Mouse (Mus musculus) c-Kit-positive CD71-positive TER-119-positive erythroid progenitor cells, embryonic 14.5 days (primary cell): Measurements from ENCODE around the gene Cradd.

Experiments used
- DNase-seq: peaks from one replicate; pipeline ENCODE4 v3.0.0-alpha.2; 2013; ENCODE audit warnings: low spot score

The Cradd gene

DNA sequence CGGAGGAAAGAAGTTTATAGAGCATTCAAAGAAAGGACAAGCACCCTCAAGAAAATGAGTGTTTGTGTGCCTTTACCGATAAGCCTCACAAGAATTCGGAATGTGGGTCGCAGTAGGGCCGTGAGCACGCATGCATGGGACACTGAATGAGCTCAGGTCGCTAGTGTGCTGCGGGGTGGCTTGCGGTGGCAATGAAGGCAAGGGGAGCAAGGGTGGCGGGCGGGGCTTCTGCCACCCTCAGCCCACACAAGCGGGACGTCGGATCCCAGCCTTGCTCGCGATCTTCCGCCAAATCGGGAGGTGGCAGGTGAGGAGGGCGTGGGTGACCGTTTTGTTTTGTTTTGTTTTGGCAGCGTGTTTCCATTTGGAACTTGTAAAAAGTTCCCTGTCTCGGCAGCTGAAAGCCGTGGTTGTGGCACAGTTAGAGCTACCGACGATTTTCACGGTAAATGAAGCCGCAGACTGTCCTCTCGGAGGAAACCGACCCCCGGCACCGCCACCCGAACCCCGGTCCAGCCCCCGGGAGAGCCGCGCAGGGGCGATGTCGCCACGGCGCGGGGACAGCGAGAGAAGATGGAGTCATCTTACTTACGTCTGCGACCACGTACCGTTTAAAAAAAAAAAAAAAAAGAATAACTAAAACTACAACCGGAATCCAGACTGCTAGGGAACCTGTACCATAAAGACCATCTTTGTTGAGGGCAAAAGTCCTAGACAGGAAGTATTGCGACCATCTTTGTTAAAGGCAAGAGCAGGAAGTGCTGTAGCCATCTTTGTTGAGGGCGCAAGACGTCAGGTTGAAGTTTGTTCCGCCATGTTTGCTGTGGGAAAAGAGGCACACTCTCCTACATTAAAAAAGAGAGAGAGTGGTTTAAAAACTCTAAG is at the start of gene Cradd:
Cradd (minus strand) TSS at position 741 of the 885 bp plus-strand sequence.
- DNase-seq: peak; percentile 87

DNA sequence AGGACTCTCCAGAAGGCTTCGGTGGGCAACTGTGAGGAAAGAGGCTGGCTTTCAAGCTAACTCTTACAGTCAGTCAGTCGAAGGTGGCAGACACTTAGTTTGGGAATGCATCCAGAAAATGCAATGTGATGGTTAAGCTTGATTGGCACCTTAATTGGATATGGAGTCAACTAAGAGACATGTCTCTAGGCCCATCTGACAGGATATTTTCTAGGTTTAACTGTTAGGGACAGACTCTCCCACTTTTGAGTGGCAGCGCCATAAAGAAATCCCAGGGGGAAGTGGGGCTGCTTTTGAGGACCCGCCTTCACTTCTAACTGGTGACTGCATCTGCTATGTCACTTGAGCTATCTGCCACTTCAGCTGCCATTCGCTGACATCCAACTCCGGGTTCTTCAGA is 49.4 kb upstream of the Cradd start:
- no peak for DNase-seq

GRCm38 (mm10) chr10:95371942-95372341 is 48.0 kb upstream of the Cradd start:
- DNase-seq: no peak

DNA sequence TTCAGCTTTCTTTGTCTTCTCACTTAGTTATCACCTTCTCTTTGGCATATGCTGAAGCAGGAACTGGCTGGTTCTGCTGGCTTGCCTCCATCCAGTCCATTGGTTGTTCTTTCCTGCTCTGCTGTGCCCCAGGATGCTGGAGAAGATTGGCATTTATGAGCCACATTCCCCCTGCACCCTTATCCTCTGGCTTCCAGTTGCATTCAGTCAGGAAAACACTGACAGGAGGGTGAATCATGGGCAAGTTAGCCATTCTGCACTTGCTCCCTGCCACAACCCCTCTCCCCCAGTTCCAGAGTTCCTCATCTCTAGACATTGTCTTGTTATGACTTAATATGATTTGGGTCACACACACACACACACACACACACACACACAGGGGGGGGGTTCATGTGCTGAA is 45.3 kb upstream of the Cradd start:
- no peak for DNase-seq

GRCm38 (mm10) chr10:95368151-95368550 is 44.2 kb upstream of the Cradd start:
- no peak for DNase-seq

DNA sequence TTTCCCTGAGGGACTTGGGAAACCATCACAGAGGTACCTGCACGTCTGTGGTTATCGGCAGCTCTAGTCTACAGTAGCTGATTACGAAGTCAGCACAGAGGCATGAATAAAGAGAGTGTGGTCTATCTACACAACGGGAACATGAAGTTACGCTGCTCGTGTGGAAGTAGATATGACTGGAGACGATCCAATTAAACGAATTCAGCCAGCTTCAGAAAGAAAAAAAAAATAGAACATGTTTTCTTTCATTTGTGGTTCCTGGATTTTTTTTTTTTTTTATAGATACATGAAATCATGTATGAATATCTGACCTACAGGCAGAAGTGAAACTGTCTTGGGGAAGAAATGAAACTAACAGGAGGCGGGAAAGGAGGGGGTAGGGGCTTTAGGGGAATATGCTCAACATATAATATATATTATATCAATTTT is 43.7 kb upstream of the Cradd start:
- no peak for DNase-seq

- no peak for DNase-seq
Observed at GRCm38 (mm10) chr10:95367241-95367640, 43.3 kb upstream of the Cradd start.

- no peak for DNase-seq
Observed at GRCm38 (mm10) chr10:95362326-95362725, 38.4 kb upstream of the Cradd start.

- no peak for DNase-seq
Observed at GRCm38 (mm10) chr10:95361260-95361841, 37.4 kb upstream of the Cradd start.

DNA sequence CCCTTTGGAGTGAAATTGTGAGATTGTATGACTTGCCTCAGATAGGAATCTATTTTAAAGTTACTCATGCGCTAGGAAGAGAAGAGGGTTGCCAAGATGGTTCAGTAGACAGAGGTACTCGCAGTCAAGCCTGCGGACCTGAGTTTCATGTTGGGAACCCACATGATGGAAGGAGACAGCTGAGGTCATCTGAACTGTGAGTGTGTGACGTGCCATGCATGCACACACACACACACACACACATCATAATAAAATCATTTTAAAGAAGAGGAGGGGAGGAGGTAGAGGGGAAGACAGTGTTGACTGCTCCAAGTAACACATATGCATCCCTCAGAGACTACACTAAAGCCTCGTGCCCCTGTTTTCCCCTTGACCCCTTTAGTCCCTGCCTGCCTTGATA is 36.1 kb upstream of the Cradd start:
- no peak for DNase-seq

- no peak for DNase-seq
Observed at GRCm38 (mm10) chr10:95357721-95358120, 33.8 kb upstream of the Cradd start.

GRCm38 (mm10) chr10:95356711-95357110 is 32.8 kb upstream of the Cradd start:
- no peak for DNase-seq

DNA sequence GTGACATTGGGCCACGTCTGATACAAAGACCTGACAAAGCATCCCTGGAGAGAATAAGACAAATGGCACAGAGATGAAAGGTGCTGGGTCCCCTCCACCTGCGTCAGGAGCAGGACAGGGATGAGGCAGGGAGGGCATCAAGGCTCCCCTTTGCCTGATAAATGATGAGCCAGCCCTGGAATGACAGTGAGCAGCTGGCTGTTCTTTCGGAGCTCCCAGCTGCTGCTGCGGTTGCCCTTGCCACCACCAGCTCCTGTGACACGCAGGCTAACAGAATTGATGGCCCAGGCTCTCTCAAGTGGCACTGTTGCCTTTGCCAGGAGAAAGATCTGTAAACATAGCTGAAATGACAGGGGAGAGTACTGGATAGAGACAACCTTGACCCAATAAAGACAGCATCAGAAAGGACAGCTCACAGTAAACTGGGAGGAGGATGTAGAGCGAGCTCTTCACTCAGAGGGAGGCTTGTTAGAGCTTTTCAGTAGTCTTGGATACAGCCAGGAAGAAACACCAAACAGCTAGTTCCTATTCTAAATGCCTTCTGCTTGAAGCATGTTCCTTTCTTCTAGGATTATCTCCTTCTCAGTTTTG is 31.8 kb upstream of the Cradd start:
- DNase-seq: no peak

- no peak for DNase-seq
Observed at GRCm38 (mm10) chr10:95354673-95355072, 30.7 kb upstream of the Cradd start.

DNA sequence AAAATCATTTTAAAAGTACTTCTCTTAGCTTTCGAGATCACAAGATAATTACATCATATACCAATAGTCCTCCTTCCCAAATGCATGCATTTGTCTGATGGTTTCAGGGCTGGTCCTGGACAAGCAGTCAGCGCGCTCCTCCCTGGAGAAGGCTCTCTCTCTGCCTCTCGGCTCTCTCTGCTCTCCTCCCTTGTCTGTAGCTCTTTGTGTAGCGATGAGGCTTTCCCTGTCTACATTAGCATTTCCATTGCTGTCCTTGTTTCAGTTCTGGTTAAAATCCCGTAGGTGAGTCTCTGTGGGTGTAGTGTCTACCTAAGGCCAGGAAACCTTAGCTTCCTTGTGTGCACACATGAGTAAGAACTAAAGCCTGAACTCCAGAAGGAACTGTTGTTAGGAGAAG is 30.1 kb upstream of the Cradd start:
- DNase-seq: no peak

- no peak for DNase-seq
Observed at GRCm38 (mm10) chr10:95348457-95348856, 24.5 kb upstream of the Cradd start.

DNA sequence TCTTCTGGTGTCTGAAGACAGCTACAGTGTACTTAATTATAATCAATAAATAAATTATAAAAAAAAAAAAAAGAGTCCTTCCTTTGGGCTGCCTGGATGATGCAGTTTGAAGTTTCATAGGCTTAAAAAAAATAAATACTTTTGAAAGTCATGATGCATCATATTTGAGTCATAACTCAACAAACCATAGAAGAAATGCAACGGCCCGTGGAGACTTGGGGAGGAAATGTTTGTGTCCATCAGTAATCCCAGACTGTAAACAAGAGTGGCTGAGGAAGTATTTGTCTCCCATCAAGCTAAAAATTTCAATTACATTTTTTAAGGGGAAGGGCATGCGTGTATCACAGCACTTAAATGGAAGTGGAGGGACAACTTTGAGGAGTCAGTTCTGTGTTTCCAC is 23.8 kb upstream of the Cradd start:
- no peak for DNase-seq

- DNase-seq: no peak
Observed at GRCm38 (mm10) chr10:95342833-95343590, 19.1 kb upstream of the Cradd start.

DNA sequence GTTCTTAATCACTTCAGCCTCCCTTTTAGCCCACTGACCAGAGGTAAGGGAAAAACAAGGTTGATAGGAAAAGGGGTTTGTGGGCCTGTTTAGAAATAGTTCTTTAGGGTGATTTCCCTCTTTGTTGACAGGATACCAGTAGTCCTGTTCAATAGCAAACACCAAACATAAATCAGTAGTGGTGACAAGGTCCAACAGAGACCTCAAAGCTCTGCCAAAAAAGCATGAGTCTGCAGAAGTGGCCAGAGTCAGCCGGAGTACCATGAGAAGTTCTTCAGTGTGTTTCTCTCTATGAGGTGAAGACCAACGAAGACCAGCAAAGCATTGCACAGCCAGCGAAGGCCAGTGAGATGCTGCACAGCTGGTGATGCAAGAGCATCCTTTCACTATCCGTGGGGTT is 16.7 kb upstream of the Cradd start:
- DNase-seq: no peak

GRCm38 (mm10) chr10:95337589-95337988 is 13.7 kb upstream of the Cradd start:
- DNase-seq: no peak

- DNase-seq: no peak
Observed at GRCm38 (mm10) chr10:95336781-95337544, 13.0 kb upstream of the Cradd start.

GRCm38 (mm10) chr10:95334826-95335225 is 10.9 kb upstream of the Cradd start:
- no peak for DNase-seq
